Mouse (Mus musculus) cortical plate, adult 2 months (tissue): ENCODE data around the gene Zfp740.

Source experiments
- CTCF ChIP-seq: fragments of 200-500 bp; IDR thresholded peaks from 2 replicates; pipeline ENCODE4 v1.5.1; 2011; ENCODE audit warnings: mild to moderate bottlenecking, control low read depth, low read length; ENCODE audit not compliant: insufficient read depth; ENCODE audit errors: extremely low read depth
- POLR2A ChIP-seq: fragments of 200-500 bp; IDR thresholded peaks from 2 replicates; pipeline ENCODE4 v1.6.1; 2011; ENCODE audit warnings: mild to moderate bottlenecking, low read length, control low read depth; ENCODE audit not compliant: insufficient read depth; ENCODE audit errors: extremely low read depth

DNA sequence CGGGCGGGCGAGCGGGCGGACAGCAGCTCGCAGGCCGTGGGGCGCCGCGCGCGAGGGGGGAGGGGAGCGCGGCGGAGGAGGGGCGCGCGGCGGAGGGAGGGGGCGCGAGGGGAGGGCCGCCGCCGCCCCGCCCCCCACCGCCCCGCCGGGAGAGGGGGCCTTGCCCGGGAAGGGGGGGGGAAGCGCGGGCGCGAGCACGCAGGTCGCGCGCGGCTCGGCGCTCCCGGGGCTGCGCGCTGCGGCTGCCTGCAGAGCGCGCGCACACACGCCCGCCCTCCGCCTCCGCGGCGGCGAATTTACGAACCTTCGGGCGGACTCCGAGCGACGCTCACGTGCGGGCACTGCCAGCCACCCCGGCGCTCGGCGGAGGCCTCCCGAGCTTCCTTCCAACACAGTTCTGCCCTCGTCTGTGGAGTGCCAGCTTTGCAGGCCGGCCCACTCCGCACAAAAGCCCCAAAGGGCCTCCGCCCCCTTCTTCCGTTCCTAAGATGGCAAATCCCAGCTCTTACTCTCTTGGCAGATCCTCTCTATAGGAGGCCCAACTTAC, 859 bp downstream of the Zfp740 start:
- TF ChIP-seq CTCF (no peak), POLR2A (0 out of 2 replicates have a peak, but pooled peaks have one; percentile 6)
